Mouse (Mus musculus): ENCODE measurements around the gene Man2a2.

Man2a2 gene

DNA sequence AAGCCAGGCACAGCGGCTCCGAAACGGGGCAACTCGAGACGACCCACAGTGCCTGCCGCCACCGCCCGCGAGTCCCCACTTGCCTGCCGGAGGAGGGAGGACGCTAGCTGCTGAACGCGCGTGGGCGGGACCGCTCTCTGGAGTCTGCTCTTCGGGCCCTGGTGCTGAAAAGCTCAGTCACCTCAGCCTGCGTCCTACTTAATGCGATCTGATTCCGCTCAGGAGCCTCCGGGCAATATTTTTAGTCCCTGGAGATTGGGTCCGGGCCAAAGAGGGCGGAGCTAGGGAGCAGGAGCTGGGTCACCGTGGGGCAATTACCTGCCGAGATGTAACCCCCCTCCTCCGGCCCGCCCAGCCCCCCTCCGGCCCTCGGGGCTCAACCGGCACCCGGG lies 530 bp downstream of the Man2a2 start:
- CTCF ChIA-PET: interaction anchor here (0.6 kb wide), 1 partner anchor 138 kb away, joined by 4 read pairs; no protein-coding TSS in a partner anchor

DNA sequence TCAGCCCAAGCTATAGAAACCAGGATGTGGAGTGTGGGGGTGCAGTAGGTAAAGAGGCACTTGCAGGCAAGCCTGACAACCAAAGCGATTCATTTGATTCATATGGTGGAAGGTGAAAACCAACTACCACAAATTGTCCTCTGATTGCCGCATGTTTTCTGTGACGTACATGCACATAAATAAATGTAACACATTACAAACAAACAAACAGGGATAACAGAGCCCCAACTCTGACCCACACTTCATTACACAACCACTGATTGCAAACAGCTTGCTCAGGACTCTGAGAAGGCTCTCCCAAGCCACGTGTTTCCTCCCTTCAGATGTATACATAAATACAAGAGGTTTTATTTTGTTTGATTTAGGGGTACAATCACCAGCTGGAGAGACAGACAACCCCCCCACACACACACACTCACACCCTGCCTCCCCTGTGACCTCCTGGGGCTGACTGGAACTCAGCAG lies 1.2 kb downstream of the Man2a2 start:
- CTCF ChIA-PET: interaction anchor here (0.6 to 1.0 kb wide), 3 partner anchors 17 to 111 kb away, joined by 4 to 6 read pairs (median 6); no protein-coding TSS in a partner anchor

DNA sequence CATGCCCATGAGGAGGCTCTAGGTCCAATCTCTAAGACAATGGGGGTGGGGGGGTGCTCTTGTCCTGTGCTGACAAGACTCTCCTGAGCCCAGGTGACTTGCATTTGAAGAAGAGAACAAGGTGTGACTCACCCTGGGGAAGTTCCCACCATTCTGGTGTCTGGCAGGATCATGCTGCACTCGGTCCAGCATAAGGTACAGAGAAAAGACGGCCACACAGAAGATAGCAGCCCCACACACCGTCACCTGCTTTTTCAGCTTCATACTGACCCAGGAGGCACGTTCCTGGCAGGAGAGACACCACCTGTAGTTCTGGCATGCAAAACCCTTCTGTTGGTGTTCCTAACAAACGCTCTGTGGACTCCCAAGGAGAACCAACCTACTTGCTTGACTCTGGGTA lies 1.7 kb downstream of the Man2a2 start:
- CTCF ChIA-PET: interaction anchor here (0.6 to 1.0 kb wide), 5 partner anchors 17 to 414 kb away, joined by 3 to 7 read pairs (median 6); no protein-coding TSS in a partner anchor

DNA sequence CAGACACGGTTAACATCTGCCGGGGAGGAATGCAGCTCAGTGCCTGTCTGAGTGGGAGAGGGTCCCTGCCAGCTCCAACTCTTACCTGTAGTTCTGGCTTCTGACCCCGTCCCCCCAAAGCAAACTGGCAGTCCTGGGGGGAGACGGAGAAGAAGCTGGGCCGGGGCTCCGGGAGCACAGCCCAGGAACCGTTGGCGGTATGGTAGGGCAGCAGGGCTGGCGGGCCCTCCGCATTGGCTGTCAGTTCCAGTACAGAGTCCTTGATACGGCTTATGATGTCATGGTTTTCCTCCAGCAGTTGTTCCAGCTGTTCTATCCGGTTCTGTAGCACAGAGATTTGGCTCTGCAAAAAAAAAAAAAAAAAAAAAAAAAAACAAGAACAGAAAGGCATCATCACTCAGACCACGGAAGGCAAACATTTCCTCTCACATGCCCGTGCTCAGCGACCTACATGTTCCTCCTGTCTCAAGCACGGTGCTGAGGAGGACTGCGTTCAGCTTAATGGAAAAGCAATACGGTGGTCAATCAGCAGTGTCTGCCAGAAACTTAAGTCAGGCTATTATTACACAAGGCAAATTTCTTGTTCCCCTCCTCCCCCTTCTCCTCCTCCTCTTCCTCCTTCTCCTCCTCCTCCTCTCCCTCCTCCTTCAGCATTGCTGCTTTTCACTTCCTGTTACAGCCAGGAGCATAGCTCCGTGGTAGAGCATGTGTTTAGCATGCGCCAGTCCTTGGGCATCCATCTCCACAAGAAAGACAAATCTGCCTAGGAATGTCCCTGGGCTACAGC lies 2.3 kb downstream of the Man2a2 start:
- CTCF ChIA-PET: interaction anchor here (0.7 to 1.0 kb wide), 4 partner anchors 18 to 415 kb away, joined by 3 to 7 read pairs (median 5); no protein-coding TSS in a partner anchor

DNA sequence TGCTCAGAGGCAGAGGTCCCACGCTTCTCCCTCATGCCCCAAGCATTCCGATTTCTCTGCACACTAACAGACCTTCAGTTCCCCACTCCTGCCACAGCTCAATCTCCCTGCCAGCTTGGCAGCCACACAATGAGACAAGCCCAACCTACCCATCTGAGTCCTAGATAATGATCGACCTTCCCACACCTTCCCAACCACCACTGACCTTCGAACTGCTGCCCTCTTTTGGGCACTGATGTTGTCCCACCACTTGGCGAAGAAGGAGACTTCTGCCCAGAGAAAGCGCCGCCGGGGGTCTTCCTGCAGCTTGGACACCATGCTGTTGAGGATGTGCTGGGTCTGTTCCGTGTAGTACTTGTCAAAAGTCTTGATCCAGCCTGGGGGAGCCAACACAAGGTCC lies 3.2 kb downstream of the Man2a2 start:
- CTCF ChIA-PET: no interaction called here

DNA sequence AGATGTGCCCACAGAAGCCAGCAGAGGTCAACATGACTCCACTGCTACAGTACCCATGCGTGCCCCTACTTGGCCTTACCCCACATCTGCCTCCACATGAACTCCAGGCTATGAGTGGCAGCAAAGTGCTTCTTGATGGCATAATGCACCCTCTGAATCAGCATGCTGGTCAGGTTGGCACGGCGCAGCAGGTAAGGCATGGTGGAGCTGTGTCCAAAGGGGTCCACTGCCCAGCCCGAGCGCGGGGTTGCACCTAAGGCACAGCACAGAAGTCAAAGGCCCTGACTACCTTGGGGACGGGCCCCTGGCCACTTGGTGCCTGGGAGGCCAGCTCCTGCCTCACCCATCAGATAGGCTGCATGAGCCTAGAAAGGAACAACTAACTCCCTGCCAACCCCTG lies 3.9 kb downstream of the Man2a2 start:
- CTCF ChIA-PET: no interaction called here

DNA sequence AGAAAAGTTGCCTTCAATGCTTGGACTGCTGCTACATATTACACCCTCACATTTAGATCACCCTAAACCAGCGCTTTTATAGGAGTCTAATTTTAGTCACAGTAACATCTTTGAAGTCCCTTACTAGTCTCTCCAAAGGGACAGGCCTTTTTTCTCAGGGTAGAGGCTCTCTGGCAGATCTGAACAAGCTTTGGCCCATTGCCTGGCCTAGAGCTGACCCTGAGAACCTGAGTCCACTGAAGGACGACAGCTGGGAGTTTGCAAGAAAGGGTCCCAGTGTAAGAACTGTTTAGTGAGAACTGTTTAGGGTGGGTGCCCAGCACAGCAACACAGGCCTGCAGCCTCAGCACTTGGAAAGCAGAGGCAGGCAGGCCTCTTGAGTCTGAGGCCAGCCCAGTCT lies 5.4 kb downstream of the Man2a2 start:
- CTCF ChIA-PET: no interaction called here

DNA sequence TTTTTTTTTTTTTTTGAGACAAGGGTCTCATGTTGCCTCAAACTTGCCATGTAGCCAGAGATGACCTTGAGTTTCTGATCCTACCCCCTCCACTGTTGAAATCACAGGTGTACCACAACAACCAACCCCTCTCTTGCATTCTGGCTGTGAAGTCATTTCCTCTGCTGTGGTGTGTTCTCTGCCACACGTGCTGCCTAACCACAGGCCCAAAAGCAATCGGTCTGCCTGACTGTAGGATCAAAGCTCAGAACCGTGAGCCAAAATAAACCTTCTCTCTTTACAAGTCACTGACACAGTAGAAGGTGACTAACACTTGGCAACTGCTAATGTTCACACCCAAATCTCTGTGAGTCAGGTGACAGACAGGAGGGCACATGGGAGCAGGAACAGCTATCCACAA lies 10.7 kb downstream of the Man2a2 start:
- CTCF ChIA-PET: no interaction called here

DNA sequence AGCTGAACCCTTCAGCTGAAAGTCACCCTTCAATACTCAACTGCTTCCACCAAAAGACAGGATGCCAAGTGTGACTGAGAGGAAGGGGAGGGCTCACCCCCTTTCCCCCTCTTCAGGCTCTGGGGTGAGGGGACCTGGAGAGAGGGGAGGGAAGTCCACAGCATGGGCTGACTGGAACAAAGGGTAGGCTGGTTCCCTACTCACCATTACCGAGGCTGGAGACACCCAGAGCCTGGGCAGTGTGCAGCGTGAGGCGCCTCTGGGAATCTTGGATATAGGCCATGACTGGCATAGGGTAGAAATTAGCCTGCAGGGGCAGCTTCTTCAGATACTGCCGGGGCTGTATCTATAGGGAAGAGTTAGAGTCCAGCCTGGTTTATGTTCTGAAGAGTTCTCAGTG lies 13.1 kb downstream of the Man2a2 start:
- CTCF ChIA-PET: no interaction called here

DNA sequence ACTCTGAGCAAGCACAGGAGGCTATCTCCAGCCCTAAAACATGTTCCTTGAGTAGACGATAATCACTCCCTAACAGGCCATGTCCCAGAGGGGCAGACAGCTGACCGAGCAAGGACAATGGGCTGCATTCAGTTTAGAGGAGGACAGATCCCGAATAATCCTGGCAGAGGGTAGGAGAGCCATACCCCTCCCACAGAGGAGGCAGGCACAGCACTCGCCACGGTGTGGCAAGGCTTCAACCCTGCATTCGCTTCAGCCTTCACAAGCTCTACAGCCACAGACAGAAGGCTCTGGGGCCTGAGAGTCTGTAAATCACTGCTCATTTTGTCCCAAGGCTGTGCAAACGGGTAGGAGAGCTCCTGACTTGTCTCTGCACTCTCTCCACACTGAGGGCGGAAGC lies 14.0 kb downstream of the Man2a2 start:
- CTCF ChIA-PET: no interaction called here

DNA sequence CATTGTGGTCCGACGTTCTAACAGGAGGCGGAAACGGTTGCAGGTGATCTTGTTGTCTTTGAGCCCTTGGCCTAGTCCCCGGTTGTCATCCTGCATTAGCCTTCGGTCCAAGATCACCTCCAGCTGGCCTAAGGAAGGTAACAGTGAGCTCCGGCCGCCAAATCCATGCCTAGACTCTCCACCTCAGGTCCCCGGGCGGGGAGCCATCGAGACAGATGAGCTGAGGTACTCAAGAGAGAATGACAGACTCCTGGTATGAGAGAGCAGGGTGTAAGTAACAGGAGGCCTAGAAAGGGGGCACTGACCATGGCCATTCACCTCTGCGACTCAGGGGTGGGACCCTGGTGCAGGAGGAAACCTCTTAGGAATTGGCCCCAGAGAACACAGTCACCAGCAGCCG lies 14.8 kb downstream of the Man2a2 start:
- CTCF ChIA-PET: no interaction called here

DNA sequence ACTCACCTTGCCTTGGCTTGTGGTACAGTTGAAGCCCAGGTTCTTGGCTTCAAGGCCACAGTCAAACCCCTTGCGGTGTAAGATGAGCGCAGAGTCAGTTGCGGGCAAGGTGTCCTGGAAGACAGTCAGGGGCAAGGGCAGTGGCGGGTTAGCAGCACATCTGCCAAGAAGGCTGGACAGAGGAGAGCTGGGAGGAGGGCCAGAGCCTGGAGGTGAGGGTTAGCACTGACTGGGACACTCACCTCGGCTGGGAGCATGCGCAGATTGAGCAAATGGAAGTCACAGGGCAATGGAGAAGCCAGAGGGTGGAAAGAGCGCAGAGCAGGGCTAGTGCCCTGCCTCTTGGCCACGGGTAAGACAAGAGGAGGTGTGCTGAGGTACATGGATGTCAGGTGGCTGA lies 18.3 kb downstream of the Man2a2 start:
- CTCF ChIA-PET: no interaction called here

DNA sequence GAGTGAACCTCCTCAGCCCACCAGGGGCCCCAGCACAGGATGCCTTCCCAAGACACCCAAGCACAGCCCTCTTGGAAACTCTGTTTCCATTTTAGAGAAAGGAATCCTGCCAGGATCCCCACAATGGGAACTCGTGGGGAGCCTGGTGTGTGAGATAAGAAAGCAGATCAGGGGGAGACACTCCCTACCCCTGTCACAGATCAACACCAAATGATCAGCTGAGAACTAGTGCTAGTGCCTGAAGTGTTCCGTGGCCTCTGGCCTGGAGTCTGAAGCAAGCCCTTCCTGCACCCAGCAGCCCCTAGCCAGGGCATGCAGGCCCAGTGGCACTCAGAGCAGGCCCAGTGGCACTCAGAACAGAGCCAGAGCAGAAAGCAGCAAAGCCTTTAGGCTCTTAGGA lies 20.4 kb downstream of the Man2a2 start:
- CTCF ChIA-PET: no interaction called here

DNA sequence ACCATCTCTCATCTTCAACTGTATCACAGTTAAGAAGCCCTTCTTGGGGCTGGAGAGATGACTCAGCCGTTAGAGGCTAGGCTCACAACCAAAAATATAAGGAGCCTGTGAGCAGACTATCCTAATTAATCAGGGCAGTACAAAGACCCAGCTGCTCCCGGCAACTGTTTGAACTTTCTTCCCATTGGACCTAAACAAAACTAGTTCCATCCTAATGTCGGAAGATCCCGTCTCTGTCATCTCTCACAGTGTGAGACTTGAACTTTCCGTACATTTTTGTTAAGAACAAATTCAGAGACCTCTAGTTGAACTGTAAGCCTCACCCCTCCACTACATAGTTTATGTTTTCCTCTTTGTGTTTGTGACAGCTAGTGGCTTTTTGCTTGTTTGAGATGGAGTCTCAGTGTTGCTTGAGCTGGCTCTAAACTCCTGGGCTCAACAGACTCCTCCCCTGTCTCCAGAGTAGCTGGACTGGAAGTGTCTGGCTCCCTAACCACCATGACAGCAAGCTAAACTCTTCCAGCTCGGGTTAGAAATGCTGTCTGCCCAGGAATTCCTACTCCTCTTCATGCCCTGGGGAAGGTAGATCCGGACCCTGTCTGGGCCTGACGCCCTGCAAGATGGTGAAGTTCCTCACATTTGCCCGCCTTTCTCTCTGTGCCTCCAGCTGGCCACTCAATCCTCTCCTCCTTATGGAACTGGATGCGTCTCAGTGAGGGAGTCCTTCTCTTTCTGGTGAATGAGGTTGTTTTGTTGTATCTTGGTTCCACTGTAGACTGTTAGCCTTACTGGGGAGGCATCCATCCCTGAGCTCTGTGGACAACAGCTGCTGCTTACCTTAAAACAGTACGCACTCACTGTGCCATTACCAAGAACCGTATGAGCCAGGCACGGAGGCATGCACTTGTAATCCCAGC lies 23.2 kb downstream of the Man2a2 start:
- CTCF ChIA-PET: no interaction called here

DNA sequence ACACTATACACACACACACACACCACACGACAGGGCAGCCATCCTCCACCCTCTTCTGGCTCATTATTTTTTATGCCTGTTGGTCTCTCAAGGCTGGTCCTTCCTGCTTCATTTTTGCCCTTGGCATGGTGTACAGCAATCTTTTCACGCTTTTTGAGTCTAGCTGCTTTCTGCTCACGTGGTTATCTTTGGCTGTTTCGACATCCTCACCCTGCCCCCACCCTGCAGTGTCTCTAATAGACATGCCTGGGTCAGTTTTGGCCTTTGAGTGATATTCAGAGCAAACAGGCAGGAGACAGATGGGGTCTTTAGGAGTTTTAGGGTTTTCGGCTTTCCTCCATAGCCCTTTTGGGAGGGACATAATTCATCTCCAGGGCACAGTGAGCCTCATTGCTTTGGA lies 24.3 kb downstream of the Man2a2 start:
- CTCF ChIA-PET: no interaction called here

DNA sequence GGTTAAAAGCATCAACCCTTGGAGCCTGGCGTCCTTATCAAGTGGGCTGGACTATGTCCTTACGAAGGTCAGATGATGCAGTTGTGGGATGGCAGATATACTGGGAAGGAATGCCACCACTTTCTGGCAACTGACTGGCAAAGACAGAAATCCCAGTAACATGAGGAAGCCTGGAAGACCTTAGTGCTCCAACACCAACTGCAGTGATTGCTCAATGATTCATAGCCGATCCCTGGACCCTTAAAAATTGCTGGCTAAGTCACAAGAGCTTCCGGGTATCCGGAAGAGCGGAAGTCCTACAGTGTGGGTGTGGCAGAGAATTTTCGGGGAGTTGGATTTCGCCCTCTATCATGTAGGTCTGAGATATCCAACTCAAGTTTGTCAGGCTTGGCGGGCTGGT lies 25.0 kb downstream of the Man2a2 start:
- CTCF ChIA-PET: no interaction called here

DNA sequence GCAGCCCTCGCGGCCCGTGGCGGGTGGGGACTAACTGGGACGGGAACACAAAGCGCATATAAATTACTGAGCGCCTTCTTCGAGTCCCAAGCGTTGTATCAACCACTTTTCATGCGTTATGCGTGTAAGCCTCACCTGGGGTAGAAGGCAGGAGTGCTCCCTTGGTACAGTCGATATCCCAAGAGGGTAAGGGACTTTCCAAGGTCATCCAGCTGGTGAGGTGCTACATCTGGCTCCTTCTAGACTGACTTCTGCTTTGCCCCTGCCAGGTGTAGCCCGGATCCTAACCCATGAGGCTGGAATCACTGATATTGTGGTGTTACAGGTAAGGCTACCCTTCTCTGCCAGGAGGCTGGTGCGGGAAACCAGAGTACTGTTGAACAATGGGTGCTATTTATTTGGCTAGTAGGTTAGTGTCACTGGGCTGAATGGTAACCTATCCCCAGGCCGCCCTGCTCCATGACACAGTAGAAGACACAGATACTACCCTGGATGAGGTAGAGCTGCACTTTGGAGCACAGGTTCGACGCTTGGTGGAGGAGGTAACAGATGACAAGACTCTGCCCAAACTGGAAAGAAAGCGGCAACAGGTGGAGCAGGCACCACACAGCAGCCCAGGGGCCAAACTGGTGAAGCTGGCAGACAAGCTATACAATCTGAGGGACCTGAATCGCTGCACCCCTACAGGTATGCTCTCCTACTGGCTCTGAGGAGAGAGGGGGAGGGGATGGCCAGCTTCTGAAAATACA lies 27.7 kb downstream of the Man2a2 start:
- CTCF ChIA-PET: interaction anchor here (0.6 to 3.1 kb wide), 4 partner anchors 14 to 269 kb away, joined by 3 to 10 read pairs (median 4); no protein-coding TSS in a partner anchor

DNA sequence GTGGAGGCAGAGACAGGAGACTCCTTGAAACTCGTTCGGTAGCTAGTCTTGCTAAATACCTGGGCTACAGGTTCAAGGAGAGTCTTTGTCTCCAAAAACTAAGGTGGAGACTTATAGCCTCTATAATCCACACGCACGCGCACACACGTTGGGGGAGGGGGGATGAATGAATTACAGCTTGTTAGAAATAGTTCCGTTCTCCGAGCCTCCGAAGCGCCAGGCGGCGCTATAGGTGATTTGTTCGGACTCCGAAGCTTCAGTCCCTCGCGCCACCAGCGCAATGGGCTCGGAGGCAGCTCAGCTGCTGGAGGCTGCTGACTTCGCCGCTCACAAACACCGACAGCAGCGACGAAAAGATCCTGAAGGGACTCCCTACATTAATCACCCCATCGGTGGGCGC lies 28.3 kb downstream of the Man2a2 start, which contains the start of gene Hddc3:
Gene Hddc3 (plus strand): TSS at position 247 of the 400 bp plus-strand sequence.
- CTCF ChIA-PET: interaction anchor here (0.6 to 3.1 kb wide), 4 partner anchors 13 to 269 kb away, joined by 3 to 10 read pairs (median 4); no protein-coding TSS in a partner anchor

DNA sequence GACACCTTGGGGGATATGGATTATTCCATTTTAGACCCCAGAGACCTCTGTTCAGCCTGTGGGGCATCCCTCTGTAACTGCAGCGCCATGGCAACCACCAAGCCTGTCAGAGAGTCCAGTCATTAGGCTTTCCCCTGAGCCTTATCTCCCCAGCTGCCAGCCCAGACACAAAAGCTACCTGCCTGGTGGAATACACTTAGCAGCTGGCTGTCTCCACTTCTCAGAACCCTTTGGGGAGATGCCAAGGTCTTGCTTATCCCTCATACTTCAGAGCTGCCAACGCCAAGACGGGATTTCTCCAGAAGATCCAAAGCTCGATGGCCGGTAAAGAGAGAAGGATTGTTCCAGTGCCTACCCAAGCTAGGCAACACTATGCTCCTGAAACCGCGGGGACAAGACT lies 29.4 kb downstream of the Man2a2 start:
- CTCF ChIA-PET: interaction anchor here (0.9 to 3.1 kb wide), 2 partner anchors 27 to 37 kb away, joined by 3 to 10 read pairs; no protein-coding TSS in a partner anchor

DNA sequence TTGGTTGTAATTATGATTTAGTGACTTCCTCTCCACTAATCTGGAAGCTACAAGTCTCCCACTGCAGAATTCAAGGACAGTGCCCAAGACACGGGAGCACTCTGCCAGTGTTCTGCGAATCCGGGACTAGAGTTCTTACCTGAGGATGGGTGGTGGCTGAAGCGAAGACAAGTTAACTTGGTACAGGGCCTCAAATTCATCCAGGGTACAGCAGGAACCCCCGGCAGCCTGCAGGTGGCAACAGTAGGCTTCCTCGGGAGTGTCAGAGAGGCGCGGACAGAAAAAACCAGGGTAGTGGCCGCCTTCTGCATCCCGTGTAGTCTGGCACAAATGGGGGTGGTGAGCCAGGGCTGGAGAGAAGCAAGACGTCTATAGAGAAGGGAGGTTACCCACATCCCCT lies 30.4 kb downstream of the Man2a2 start, which contains the start of gene Unc45a:
Gene Unc45a (minus strand): TSS at position 213 of the 400 bp plus-strand sequence.
- CTCF ChIA-PET: interaction anchor here (0.8 to 3.1 kb wide), 2 partner anchors 29 to 38 kb away, joined by 4 to 10 read pairs; no protein-coding TSS in a partner anchor
